Mouse (Mus musculus): ENCODE results near the gene Npdc1. TPM values are rescaled to one million over a fixed set of nuclear protein-coding genes. Genes with fewer than 3 reads are reported as not detected.
"Not testable (repeated sequence)": the region's sequence is repeated elsewhere in the genome, so short reads cannot be mapped to it uniquely, and the experiment has no call there.

Npdc1 gene
- total RNA-seq, 2 experiments from 2014 or later: 25.1 to 27.7 TPM

- DNase-seq (ENCODE audit: low spot score): peak; percentile 61
- intact Hi-C loops (cut with DNase I): loop anchor here (2.0 kb wide), 1 partner anchor 16 kb away; no protein-coding TSS in a partner anchor
Measured at GRCm38 (mm10) chr2:25394281-25395221, 4.6 kb upstream of the Npdc1 start.

GRCm38 (mm10) chr2:25395721-25396596, 3.2 kb upstream of the Npdc1 start, which contains the start of gene Entpd2:
Entpd2 (plus strand) TSS chr2:25395874.
- no peak for DNase-seq (ENCODE audit: low spot score)
- intact Hi-C loops (cut with DNase I): loop anchor here (2.0 kb wide), 1 partner anchor 17 kb away; no protein-coding TSS in a partner anchor

- DNase-seq (ENCODE audit: low spot score): no peak
- intact Hi-C loops (cut with DNase I): no loop called here
Measured at GRCm38 (mm10) chr2:25396597-25396983, 2.6 kb upstream of the Npdc1 start.

- intact Hi-C loops (cut with DNase I): no loop called here
- no peak for DNase-seq (ENCODE audit: low spot score)
Measured at GRCm38 (mm10) chr2:25397010-25397409, 2.1 kb upstream of the Npdc1 start.

GRCm38 (mm10) chr2:25398065-25398464, 1.1 kb upstream of the Npdc1 start:
- no peak for DNase-seq (ENCODE audit: low spot score)
- intact Hi-C loops (cut with DNase I): no loop called here

- intact Hi-C loops (cut with DNase I): no loop called here
- DNase-seq (ENCODE audit: low spot score): peak; percentile 51
Measured at GRCm38 (mm10) chr2:25400291-25400690, 1.1 kb downstream of the Npdc1 start.

- intact Hi-C loops (cut with DNase I): no loop called here
- peak; percentile 42 for DNase-seq (ENCODE audit: low spot score)
Measured at GRCm38 (mm10) chr2:25400764-25401163, 1.6 kb downstream of the Npdc1 start.

- DNase-seq (ENCODE audit: low spot score): peak; percentile 16
- intact Hi-C loops (cut with DNase I): loop anchor here (2.0 kb wide), 1 partner anchor 26 kb away; no protein-coding TSS in a partner anchor
Measured at GRCm38 (mm10) chr2:25402377-25402971, 3.3 kb downstream of the Npdc1 start.

GRCm38 (mm10) chr2:25402972-25403601, 3.9 kb downstream of the Npdc1 start:
- intact Hi-C loops (cut with DNase I): loop anchor here (2.0 kb wide), 1 partner anchor 26 kb away; no protein-coding TSS in a partner anchor
- DNase-seq (ENCODE audit: low spot score): peak; percentile 68

GRCm38 (mm10) chr2:25403994-25404393, 4.8 kb downstream of the Npdc1 start:
- no peak for DNase-seq (ENCODE audit: low spot score)
- intact Hi-C loops (cut with DNase I): loop anchor here (2.0 kb wide), 1 partner anchor 27 kb away; no protein-coding TSS in a partner anchor

GRCm38 (mm10) chr2:25408908-25409307, 9.8 kb downstream of the Npdc1 start:
- DNase-seq (ENCODE audit: low spot score): no peak
- intact Hi-C loops (cut with DNase I): no loop called here

- DNase-seq (ENCODE audit: low spot score); intact Hi-C loops (cut with DNase I): not testable (repeated sequence)
Measured at GRCm38 (mm10) chr2:25413436-25413835, 14.3 kb downstream of the Npdc1 start.

GRCm38 (mm10) chr2:25417426-25417825, 18.3 kb downstream of the Npdc1 start:
- intact Hi-C loops (cut with DNase I): no loop called here
- no peak for DNase-seq (ENCODE audit: low spot score)

- no peak for DNase-seq (ENCODE audit: low spot score)
- intact Hi-C loops (cut with DNase I): loop anchor here (1.0 kb wide), 1 partner anchor 61 kb away; no protein-coding TSS in a partner anchor
Measured at GRCm38 (mm10) chr2:25421896-25422295, 22.7 kb downstream of the Npdc1 start.

GRCm38 (mm10) chr2:25422587-25423410, 23.6 kb downstream of the Npdc1 start, which contains the start of gene Fut7:
Fut7 (plus strand) TSS chr2:25423267.
- intact Hi-C loops (cut with DNase I): no loop called here
- no peak for DNase-seq (ENCODE audit: low spot score)

GRCm38 (mm10) chr2:25423626-25424025, 24.5 kb downstream of the Npdc1 start:
- intact Hi-C loops (cut with DNase I): no loop called here
- no peak for DNase-seq (ENCODE audit: low spot score)

- DNase-seq (ENCODE audit: low spot score): no peak
- intact Hi-C loops (cut with DNase I): loop anchor here (5.0 kb wide), 1 partner anchor 127 kb away; no protein-coding TSS in a partner anchor
Measured at GRCm38 (mm10) chr2:25425481-25425880, 26.3 kb downstream of the Npdc1 start.

- DNase-seq (ENCODE audit: low spot score): no peak
- intact Hi-C loops (cut with DNase I): loop anchor here (1.0 to 5.0 kb wide), 2 partner anchors 50 to 126 kb away; no protein-coding TSS in a partner anchor
Measured at GRCm38 (mm10) chr2:25426721-25427191, 27.6 kb downstream of the Npdc1 start.
